Mouse (Mus musculus) cerebellum, adult 8-10 months (tissue): ENCODE results near the gene Kcnv2.

ENCODE experiments used
- DNase-seq: peaks from one replicate; pipeline ENCODE4 v3.0.0; 2022

The Kcnv2 gene

DNA sequence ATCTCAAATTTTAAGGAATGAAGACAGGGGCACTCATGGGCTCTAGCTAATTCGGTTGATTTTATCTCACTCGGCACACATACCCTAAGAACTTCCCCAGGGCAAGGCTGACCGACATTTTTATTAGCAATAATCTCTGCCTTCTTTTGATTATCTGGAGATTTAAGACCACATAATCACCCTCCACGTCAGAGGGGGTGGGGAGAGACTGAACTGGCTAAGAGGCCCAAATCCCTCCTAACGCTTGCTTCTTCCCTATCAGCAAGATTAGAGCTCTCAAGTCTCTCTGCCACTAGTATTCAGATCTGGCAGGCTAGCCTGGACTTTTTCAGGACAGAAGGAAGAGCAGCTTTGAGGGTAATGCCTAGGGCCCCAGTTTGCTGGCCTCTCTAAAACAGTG is at the start of gene Kcnv2:
Gene Kcnv2 (plus strand): TSS at position 308 of the 400 bp plus-strand sequence.
- DNase-seq, result no peak

DNA sequence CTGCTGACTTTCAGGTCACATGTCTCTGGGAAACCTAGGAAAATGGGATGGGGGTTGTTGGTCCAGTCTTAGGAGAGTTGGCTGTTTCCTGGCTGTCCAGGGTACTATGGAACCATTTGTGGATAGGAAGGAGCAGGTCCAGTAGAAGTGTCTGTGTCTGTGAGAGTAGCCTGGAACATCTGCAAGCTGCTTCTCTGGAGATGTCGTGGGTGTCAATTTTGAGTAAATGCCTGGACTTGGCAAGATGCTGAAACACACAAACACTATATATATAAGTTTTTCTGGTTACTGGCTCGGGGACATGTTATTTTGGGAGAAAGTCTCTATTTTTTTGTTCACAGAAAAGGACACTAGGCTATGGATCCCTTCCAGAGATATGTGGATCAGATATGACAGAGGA is 49.0 kb upstream of the Kcnv2 start:
- DNase-seq, result no peak

DNA sequence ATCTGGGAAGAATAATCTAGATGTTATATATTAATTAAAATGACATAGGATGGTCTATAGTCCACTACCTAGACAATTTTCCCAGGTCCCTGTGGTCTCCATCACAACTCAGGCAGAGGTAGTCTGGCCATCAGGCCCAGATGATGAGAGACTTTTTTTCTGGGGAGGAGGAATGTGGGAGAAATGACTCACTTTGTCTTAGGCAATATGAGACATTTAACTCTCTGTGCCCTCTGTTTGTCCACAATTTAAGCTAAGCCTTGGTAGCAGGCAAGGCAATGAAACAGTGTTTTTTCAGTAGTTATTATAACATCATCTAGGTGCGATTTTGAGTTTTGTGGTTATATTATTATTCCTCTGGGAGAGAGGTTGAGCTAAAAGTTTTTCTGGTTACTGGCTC is 48.0 kb upstream of the Kcnv2 start:
- DNase-seq, result no peak

DNA sequence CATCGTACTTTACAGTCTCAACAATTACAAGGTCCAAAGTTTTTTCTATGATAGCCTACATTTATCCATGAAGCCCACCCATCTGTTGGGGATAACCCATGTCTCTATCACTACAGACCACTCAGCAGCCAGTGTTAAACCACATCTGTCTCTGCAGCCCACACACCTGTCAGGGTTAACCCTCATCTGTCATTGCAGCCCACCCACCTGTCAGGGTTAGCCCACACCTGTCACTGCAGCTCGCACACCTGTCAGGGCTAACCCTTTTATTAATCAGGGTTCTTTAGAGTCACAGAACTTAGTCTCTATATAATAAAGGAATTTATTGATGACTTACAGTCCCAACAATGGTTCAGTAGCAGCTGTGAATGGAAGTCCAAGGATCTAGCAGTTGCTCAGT is 43.2 kb upstream of the Kcnv2 start:
- DNase-seq, result no peak

DNA sequence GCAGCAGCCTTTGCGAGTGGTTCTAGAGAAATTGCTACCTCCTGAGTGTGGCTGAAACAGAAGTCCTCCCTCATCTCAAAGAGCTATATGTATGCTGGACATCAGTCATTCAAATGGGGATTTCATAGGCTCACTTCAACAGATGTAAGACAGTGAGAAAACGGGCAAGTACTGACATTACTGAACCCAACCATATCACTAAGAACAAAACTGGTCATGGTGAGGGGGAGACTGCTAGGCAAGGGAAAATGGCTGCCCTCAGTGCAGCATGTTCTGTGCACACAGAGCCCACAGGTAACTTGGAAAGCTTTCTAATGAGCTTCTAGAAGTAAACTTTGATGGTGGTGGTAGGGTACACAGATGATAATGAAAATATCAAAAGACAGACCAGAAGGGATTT is 12.3 kb upstream of the Kcnv2 start:
- no peak for DNase-seq

DNA sequence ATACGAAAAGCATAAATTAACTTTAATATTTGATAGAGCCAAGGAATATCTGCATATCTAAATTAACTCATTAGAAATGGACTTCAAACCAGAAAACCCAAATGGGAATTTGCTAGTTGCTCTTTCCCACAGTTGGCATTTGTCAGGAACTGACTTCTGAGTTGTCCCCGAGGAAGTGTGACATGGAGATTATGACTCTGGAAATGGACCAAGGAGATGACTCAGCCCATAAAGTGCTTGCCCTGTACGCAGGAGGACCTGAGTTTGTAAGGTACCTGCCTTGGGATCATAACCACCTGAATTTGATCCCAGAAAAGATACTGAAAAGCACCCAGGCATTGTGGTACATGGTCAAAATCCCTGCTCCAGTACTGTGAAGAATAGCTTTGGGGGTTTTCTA is 11.1 kb upstream of the Kcnv2 start:
- no peak for DNase-seq

DNA sequence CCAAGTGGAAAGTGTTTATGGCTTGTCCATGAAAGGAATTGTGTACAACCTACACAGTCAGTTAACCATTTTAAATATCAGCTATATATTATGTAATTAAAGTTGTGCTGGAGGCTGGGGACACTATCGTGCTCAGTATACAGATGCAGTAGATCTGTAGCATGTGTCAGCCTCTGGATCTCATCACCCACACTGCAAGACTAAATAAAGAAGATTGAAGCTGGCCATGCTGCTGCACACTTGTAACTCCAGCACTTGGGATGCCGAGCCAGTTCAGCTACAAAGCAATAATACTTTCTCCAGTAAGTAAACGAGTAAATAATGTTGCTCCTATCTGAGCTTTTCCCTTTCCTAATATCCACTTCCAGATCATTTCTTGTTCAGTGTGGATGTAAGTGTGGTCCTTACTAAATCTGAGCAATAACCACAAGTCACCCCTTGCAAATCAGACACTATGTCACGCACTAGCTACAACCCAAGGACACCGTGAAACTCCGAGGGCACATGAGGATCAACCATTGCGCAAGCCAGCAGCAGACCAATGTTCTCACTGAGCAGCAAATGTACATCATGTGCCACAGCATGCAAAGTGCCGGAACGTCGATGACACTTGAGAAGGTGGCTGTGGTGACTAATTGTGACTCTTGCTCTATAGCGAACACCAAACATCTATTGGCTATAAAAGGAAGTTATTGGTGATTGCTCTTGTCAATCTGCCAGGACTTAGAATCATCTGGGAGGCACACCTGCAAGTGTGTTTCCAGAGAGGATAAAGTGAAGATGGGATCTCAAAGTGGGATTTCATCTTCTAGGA is 9.9 kb upstream of the Kcnv2 start:
- DNase-seq, result no peak

DNA sequence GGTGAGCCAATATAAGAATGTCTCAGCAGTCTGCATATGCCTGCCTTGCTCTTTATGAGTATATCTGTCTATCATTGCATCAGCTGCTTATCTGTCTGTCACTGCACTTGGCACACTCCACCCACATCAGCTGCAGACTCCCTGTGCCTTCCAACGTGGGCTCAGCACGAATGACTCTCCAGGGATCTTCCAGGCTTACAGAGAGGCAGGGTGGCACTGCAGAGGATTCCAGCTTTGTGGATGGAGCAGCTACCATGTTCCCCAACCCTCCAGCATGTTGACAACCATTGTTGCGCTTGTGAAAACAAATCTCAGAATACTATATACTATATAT is 9.3 kb upstream of the Kcnv2 start:
- no peak for DNase-seq

DNA sequence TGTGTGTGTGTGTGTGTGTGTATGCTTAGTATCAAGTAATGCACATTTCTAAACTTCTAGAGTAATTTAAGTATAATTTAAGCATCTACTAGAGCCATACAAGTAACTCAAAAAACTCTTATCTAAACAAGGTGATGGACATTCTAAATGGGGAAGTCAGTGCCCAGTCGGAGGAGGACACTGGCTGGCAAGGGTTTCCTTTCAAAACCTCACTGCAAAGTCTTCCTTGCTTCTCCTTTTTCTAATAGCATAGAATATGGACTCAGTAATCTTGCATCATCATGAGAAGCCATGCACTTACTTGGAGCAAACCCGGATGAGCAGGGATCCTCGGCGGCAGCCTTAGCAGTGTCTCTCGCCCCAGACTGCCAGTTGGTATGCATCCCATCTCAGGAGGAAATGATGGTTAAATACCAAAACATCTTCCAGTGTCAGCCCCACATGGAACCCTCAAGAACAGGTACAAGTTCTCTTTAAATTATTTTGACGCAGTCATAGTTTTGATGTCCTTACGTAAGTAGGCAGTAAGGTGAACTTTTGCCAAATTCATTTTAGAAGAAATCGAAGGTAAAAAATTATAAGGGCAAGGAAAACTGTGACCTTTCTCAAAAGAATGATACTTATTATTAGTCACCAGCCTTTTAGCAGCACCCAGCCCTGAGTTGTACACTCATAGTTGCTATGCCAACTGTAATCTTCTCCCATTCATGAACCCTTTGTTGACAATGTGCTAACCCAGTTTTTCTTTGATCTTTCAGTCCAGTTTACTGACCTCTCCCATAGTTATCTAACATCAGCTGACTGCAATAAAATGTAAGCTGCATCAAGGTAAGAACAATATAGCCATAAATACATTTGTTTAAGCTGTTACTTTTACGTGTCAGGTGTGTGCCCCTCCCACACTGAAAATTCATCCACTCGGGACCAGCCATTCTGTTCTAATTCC is 5.8 kb upstream of the Kcnv2 start:
- DNase-seq, result no peak

DNA sequence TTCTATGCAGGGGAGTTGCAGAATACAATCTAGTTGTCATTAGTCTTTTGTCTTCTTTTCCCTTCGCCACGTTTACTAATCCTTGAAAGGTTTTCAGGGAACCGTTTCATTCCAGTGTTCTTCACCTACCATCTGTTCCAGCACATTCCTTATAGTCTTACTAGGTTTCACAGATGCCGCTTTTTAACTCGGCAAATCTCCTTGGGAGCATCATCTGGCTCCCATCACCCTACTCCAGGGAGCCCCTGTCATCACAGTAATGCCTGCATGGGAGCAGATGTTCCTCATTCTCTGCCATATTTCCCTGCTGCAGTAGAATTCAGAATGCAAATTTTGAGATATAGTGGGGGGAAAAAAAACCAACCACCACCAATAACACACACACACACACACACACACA is 5.1 kb upstream of the Kcnv2 start:
- no peak for DNase-seq

DNA sequence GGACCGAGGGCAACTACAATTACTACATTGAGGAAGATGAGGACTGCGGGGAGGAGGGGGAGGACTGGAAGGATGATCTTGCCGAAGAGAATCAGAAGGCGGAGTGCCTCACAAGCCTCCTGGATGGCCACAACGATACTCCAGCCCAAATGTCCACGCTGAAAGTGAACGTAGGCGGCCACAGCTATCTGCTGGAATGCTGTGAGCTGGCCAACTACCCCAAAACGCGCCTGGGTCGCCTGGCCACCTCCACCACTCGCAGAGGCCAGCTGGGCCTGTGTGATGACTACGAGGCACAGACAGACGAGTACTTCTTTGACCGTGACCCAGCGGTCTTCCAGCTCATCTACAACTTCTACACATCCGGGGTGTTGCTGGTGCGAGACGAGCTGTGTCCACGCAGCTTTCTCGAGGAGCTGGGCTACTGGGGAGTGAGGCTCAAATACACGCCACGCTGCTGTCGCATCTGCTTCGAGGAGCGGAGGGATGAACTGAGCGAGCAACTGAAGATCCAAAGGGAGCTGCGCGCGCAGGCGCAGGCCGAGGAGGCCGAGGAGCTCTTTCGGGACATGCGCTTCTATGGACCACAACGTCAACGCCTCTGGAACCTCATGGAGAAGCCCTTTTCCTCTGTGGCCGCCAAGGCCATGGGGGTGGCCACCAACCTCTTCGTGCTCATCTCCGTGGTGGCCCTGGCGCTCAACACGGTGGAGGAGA is 681 bp downstream of the Kcnv2 start:
- no peak for DNase-seq

DNA sequence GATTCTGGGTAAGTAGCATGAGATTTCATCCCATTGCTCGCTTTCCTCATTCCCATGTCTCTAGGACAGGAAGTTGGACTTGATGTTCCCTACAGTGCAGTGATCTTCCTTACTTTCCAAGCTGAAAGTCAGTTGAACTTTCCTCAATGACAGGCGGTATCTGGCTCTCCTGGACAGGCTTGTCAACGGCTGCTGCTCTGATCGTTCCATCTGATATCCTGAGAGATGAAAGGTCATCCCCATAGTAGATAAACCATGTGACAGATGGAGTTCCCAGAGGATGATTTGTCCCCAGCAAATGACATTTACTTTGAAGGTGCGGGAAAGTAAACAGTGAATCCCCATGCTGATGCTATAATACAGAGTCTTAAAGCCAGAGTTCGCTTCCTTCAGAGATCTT is 3.2 kb downstream of the Kcnv2 start:
- no peak for DNase-seq

DNA sequence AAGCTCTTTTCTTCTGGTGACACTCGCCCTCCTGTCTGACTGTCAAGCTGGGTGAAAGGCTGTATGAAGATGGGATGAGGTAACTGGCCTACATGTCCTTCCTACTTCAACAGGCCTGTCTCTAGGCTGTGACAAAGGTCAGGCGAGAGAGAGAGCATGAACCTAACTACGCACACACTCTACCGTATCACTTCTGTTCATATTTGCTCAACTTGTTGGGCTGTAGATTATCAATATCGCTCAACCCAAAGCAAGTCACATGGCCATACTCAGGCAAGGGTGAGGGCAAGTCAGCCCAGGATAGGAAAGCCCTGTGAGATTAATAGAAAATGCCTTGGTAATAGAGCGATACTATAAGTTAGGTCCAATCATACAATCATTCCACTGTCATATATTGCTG is 5.2 kb downstream of the Kcnv2 start:
- DNase-seq, result no peak

DNA sequence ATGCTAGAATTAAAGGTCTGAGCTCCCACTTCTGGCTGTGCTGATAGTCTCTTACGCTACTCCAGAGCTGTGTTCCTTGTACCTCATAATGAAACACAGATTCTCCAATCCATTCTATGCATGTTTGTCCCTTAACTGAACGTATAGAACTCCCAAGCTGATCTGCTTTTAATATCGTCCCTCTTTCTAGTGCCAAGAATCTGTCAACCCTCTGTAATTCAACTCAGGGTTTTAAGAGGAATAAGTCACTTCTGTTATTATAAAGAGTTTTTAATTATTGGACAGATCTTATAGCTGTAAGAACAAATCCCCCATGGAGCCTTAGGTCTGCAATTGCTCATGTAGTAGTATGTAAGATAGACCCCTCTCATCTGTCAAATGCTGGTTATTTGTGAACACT is 5.8 kb downstream of the Kcnv2 start:
- DNase-seq, result no peak

DNA sequence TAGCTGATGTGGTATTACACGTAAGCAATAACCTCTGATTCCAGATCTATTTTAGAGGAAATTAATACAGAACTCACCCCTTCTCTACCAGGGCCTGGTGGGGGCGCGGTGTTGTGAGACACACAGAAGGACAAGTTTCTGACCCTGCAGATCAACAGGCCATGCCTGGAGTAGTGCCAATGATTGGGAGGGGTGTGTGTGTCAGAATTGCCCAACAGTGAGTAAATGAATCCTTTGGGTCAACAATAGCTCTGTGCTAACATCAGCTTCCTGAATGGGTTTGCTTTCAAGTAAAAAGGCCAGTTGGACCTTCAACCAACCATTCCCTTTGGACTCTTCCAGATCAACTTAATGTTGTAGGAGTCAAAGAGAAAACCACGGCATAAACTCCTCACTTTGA is 6.3 kb downstream of the Kcnv2 start:
- DNase-seq, result no peak

DNA sequence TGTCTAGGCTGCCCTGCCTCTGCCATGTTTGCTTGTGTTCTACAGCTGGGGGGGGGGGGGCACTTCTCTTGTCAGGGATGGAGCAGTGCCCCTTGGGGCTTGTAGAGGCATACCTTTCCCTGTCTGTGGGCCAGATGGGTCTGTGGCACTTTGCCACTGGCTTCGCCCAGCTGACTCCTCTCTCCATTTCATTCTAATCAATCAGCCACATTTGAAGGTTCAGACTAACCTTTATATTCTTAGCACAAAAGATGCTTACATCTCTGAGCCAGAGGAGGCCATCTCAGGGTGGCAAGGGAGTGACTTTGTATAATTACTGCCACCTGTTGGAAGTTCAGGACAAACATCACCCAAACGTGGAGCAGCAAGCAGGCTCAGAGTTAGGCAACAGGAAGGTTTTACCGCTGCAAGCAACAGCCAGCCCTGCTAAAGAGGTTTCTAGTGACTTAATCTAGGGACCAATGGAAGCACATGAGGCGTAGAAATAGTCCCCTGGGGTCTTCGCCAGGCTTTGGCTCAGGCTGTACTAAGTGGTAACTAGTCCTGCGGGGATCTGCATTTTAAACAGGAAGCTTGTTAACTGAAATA is 9.9 kb downstream of the Kcnv2 start:
- DNase-seq, result no peak

DNA sequence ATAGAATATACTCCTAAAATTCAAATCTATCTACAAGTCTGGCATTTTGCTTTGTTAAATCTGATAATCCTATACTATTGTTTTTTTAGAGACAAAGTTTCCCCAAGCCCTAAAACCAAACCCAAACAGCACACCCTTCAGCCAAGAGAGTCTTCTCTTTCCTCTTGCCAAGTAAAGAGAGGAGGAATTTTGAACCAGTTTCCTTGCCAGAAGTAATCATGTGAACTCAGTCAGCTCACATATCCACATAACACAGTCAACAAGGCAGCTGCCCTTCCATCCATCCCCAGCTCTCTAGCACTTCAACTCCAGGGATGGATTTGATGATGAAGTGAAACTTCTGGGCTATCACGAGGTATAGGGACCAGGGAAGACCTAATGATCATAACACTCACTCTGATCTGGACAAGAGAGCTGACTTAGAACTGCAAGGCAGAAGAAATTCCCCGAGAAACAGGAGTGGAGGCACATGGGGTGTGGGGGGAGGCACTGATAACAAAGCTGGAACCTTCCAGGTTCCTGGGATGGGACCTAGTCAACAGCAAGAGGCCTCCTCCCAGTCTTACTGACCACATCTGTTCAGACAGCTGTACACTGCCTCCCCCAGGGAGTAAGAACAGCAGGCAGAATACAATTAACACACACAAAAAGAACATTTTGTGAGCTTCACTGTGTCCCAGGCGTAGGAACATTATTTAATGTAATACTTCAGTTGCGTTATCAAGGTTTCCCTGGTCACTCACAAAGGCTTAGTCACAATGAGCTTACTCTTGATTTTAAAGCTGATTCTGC is 13.9 kb downstream of the Kcnv2 start:
- no peak for DNase-seq

DNA sequence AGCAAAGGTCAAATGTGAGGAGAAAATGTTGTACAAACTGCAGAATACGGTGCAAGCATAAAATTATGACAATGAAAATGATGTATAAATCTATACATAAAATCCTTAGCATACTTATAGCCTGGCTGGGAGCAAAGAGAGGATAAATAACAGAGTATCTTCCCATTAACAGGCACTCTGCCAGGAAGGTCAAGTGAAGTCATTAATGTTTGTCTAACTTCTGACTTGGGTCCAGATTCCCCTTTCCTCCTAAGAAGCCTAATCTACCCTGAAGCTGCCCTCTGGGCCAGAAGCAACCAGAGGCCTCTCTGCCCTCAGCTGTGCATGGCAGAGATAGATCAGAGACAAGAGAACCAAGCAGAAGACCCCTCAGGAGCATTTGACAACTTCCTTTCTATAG is 24.1 kb downstream of the Kcnv2 start:
- no peak for DNase-seq

DNA sequence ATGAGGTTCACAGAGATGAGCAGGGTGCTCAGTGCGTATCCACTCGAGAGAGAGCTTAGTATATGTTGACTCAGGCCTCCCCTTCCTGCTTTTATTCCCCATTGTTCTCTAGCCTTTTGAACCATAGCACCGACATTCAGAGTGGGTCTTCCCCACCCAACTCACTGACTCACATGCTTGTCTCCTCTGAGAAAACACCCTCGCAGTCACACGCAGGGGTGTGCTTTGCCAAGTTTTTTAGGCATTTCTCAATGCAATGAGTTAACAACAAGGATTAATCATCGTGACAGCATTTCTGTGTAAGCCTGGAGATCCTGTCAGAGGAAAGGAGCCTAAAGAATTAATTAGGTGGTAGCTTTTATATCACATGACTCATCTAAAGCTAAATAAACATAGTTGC is 29.3 kb downstream of the Kcnv2 start:
- no peak for DNase-seq

DNA sequence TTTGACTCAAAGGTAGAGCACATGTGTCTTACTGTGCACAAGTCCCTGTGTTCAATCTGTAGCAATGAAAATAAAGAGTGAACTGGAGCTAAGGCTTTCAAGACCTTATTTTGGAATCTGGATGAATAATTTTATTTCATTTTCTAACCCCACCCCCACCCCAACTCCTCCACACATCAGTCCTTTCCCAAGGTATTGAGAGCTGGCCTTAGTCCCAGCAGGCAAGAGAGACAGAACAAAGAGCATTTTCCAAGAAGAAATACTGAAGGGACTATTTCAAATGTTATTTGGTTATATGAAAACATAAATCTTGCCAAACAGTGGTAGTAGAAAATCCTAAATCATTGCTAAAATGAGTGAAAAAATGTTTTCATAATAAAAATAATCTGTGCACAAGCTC is 38.0 kb downstream of the Kcnv2 start:
- DNase-seq, result no peak

DNA sequence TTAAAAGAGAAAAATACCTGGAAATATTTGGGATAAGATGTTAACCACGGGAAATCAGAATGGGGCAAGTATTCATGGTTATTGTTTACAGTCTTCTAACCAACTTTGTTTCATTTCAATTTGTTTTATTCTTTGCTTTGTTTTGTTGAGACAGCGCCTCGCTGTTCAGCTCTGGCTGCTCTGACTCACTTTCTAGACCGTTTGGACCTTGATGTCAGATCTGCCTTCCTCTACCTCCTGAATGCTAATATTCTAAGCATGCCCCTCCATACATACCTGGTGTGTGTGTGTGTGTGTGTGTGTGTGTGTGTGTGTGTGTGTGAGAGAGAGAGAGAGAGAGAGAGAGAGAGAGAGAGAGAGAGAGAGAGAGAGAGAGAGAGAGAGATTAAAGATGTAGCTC is 41.5 kb downstream of the Kcnv2 start:
- no peak for DNase-seq

DNA sequence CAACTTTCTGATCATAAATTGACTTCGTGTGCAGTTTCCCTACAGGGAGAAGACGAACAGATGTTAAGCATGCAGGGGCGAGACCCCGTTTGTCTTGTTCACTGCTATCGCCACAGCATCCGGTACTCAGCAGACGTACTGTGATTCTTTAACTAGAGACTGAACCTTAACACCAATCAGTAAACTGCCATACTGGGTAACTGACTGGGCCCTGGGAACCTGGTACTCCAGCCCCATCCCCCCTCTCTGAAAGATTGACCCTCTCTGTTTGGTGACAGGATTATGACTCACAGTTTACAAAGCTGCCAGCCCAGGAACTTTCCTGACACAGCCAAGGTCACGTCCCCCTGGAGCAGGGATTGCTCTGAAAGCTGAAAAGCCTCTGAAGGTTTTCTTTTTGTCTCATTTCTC is 42.1 kb downstream of the Kcnv2 start:
- no peak for DNase-seq
